Mouse (Mus musculus): Measurements from ENCODE around the gene Cntrob. TPM values are rescaled to one million over a fixed set of nuclear protein-coding genes. Genes with fewer than 3 reads are reported as not detected.

Gene Cntrob
- total and polyA plus RNA-seq, 3 experiments = 16.5 to 38.3 TPM; not detected in 1

GRCm38 (mm10) chr11:69368356-69369214 is 45.0 kb upstream of the Cntrob start (continued):
- TF ChIP-seq SIN3A (IDR thresholded peaks at IDR 0.05; ENCODE audit: low read length) = no peak
- no peak for TF ChIP-seq JUND (IDR thresholded peaks at IDR 0.05; ENCODE audit: low read depth, low read length)
- no peak for TF ChIP-seq CHD1 (IDR thresholded peaks at IDR 0.05; ENCODE audit: low read depth, low read length)
- no peak for TF ChIP-seq BHLHE40 (IDR thresholded peaks at IDR 0.05; ENCODE audit: borderline replicate concordance, low read depth, low read length)
- peak; percentile 10; the same call in 1 of the 2 replicates for TF ChIP-seq MAZ (IDR thresholded peaks at IDR 0.05; ENCODE audit: low read depth, low read length)
- TF ChIP-seq UBTF (IDR thresholded peaks at IDR 0.05; ENCODE audit: borderline replicate concordance, insufficient read depth, low read depth, low read length) = 0 out of 2 replicates have a peak, but pooled peaks have one; percentile 23
- no peak for TF ChIP-seq MEF2A (IDR thresholded peaks at IDR 0.05; ENCODE audit: extremely low read depth, insufficient replicate concordance, low read depth, low read length, poor library complexity, severe bottlenecking)
- no peak for TF ChIP-seq MYB (IDR thresholded peaks at IDR 0.05; ENCODE audit: low read depth, low read length)
- no peak for TF ChIP-seq ETS1 (IDR thresholded peaks at IDR 0.05; ENCODE audit: low read depth, low read length)
- TF ChIP-seq ZNF384 (IDR thresholded peaks at IDR 0.05; ENCODE audit: low read depth, low read length) = no peak
- no peak for TF ChIP-seq E2F4 (IDR thresholded peaks at IDR 0.05; ENCODE audit: borderline replicate concordance, low read depth, low read length)
- TF ChIP-seq CTCF (IDR thresholded peaks at IDR 0.05 in 2 of 3, conservative IDR thresholded peaks at IDR 0.05 in 1 of 3; ENCODE audit: control insufficient read depth in 1 of 3, insufficient read depth in 1 of 3, low read depth in 2 of 3, low read length in 3 of 3, poor library complexity in 1 of 3, severe bottlenecking in 1 of 3) = no peak
- TF ChIP-seq NELFE (IDR thresholded peaks at IDR 0.05; ENCODE audit: low read depth, low read length) = peak; percentile 31; the same call in 1 of the 2 replicates
- TF ChIP-seq GATA1 (IDR thresholded peaks at IDR 0.05; ENCODE audit: low read depth, low read length) = no peak
- TF ChIP-seq USF2 (IDR thresholded peaks at IDR 0.05; ENCODE audit: borderline replicate concordance in 1 of 2, insufficient read depth in 1 of 2, low read depth in 1 of 2, low read length in 2 of 2) = no peak
- TF ChIP-seq TAL1 (IDR thresholded peaks at IDR 0.05; ENCODE audit: low read length) = no peak
- no peak for TF ChIP-seq MYC (IDR thresholded peaks at IDR 0.05; ENCODE audit: low read depth, low read length)
- no peak for TF ChIP-seq RCOR1 (IDR thresholded peaks at IDR 0.05; ENCODE audit: low read depth, low read length)
- no peak for TF ChIP-seq KAT2A (conservative IDR thresholded peaks at IDR 0.05; ENCODE audit: low read depth, low read length)
- no peak for TF ChIP-seq RAD21 (IDR thresholded peaks at IDR 0.05; ENCODE audit: low read depth, low read length)
- TF ChIP-seq MAX (IDR thresholded peaks at IDR 0.05; ENCODE audit: low read length) = 0 out of 2 replicates have a peak, but pooled peaks have one; percentile 9
- TF ChIP-seq POLR2A (IDR thresholded peaks at IDR 0.05; ENCODE audit: control insufficient read depth in 1 of 2, insufficient read depth in 1 of 2, low read depth in 1 of 2, low read length in 2 of 2, poor library complexity in 1 of 2) = peak; percentile 22 to 36; a peak in 1 of 4 replicates
- peak; percentile 53; the same call in 1 of the 2 replicates for TF ChIP-seq CHD2 (IDR thresholded peaks at IDR 0.05; ENCODE audit: low read length)

Measured in MEL (cell line).